Mouse (Mus musculus): ENCODE measurements around the gene 4930535I16Rik.
"Not testable (repeated sequence)": the region's sequence is repeated elsewhere in the genome, so short reads cannot be mapped to it uniquely, and the experiment has no call there.

4930535I16Rik gene

DNA sequence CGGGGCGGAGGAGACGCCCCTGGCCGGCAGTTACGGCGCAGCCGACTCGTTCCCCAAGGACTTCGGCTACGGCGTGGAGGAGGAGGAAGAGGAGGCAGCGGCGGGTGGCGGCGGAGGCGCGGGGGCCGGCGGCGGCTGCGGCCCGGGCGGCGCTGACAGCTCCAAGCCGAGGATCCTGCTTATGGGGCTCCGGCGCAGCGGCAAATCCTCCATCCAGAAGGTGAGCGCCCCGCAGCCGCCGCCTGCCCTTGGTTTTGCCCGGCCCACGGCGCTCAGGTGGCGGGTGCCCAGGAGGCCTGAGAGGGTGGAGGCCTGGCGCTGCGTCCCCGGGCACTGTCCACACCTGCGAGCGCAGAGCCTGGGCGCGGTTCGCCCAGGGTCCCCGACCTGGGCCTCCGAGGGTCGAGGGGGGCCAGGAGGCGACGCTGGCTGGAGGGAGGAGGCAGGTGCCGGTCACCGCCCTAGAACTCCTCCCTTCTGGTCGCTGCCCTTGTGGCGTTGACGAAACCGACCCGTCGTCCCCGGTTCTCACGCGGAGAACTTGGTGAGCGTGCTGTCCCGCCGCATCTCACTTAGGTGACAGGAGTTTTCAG is at the start of gene 4930535I16Rik:
4930535I16Rik (minus strand) TSS at position 475 of the 593 bp plus-strand sequence.
- peak; percentile 17 for DNase-seq (ENCODE audit: low spot score)

DNA sequence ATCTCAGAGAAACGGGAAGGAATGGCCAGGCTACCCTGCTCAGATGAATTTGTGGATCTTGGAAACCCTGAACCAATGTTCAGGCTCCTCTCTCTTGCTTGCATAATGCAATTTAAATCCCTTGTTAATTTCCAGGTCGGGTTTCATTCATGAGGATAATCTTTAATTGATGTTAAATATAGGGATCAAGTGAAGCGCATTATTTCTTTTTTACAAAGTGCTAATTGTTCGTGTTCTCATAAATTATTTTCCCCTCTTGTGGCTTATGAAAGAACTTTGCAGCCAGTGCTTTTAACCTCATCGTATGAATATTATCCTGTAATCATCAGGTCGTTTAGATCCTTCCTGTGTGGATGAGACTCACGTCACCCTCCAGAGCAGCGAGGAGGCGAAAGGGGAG is 44.9 kb upstream of the 4930535I16Rik start:
- DNase-seq (ENCODE audit: low spot score), result no peak

DNA sequence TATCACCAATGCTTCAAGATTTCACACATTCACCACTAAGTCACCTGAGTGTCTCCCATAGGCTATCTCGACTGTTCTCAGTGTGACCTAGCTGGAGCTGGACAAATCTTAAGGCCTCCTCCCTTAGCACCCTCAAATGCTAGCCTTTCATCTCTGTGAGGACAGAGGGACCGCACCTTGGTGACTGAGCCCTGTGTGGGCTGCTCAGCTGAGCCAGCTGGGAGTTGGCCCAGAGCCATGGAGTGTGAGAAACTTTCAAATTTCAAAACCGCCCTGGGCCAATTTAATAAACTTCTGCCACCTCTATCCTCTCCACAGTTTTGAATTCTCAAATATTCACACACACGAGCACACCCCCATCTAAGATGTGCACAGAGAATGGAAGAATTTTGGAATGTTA is 43.1 kb upstream of the 4930535I16Rik start:
- DNase-seq (ENCODE audit: low spot score), result no peak

DNA sequence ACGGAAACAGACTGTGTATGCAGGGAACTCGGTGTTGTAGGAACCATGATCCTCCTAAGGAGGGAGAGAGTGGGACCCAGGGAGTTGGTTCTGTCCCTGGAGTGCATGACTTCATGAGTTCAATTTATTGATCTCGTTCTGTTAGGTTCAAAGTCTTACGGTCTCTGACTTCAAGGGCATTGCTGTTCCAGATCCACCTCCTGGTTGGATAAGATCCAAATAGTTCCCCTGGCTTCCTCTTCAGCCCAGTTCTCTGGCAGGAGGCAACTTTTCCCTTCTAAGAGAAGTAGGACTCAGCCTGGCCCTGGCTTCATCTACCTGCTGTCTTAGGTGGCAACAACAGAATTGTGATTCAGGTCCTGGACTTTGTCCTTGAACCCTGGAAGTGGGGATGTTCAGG is 40.1 kb upstream of the 4930535I16Rik start:
- no peak for DNase-seq (ENCODE audit: low spot score)

DNA sequence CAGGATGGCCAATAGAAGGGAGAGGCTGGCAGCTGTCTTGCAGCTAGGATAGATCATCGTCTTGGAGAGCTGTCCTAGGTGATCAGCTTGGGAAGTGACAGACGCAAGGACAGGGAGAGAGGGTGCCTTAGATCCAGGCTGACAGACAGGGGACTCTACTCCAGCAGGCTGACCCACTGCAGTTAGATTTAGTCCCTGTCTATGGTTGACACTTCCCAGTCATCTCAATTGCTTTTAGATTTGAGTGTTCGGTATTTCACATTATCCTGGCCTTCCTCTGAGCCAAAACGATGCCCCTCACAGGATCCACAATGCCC is 39.6 kb upstream of the 4930535I16Rik start:
- DNase-seq (ENCODE audit: low spot score), result no peak

DNA sequence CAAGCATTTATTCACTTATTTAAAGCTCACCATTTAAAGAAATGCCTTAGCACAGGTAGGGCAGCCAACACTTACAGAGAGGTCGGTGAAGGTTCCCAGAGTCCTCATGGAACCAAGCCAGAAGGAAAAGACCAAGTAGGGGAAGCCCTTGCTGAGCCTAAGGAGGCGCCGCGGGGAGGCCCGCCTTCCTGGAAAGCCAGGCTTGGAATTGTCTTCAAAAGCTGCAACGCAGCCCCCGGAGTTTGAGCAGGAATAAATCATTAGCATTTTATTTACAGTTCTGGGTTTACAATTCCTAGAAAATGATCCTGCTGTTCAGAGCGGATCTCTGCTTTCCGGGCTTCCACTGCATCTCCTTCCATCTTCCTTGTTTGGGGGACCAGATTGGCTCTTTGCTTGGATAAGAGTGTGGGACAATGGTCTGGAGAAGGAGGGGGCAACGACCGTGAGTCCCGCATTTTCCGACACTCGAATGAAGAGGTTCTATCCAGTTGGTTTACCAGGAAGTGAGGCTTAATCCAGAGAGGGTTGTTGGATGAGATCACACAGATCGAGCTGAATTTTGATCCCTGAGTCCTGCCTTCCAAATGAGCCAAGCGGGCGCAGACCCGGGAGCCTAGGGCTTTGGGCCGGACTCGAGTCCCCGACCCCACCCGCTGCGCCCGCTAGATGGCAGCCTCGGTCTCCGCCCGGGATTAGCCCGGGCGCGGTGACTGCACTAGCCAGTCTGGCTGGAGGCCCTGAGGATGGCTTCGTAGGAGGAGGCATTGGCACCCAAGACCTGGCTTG is 39.1 kb upstream of the 4930535I16Rik start:
- peak; percentile 72 for DNase-seq (ENCODE audit: low spot score)

DNA sequence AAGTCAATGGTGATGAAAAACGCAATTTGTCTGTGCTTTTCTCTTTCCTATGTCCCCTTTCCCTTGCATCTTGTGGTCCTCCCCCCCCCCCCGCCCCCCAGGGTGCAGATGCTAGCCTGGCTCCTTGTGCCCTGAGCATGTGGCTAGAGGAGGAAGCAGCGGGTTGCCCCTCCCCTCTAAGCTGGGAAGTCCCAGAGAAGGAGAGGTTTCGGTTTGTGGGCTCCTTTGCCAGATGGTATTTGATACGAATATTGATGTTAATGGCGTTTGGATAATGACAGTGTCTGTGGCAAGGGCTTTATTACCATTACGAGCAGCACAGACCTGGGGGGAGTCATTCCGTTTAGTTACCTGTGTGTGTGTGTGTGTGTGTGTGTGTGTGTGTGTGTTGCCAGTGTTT is 34.2 kb upstream of the 4930535I16Rik start:
- no peak for DNase-seq (ENCODE audit: low spot score)

DNA sequence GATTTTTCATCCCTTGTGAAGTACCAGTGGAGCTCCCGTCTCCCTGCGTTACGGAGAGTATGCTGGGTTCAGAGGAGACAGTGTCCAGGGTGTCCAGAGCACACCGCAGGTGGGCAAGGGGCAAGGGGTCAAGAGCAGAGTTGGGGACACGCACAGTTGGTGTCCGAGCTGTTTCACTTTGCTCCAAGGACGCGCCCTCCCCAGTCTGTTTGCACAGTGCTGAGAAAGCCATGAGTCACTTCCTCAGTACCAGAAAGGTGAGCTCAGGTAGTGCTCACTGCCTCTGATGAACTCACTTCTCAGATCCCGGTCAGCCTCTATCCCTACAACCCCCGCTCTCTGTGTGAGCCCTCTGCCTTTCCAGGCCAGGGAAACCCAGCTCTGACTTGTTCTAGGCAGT is 31.8 kb upstream of the 4930535I16Rik start:
- DNase-seq (ENCODE audit: low spot score), result no peak

DNA sequence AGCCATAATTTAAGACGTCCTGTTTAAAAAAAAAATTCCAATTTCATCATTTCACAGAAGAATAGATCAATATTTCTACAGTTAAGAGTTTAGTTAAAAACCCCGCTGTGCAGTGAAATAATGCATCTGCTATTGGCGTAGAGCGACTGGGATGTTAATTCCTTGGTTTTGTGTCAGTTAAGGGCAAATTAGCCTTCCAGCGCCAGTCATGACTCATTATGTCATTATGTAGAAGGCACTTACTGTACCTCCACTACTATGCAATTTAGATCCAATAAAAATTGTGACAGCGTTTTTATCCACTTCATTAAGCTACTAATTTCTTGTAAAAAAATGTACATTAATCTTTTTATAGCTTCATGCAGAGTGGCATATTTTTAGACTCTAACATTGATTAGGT is 31.1 kb upstream of the 4930535I16Rik start:
- DNase-seq (ENCODE audit: low spot score), result no peak

DNA sequence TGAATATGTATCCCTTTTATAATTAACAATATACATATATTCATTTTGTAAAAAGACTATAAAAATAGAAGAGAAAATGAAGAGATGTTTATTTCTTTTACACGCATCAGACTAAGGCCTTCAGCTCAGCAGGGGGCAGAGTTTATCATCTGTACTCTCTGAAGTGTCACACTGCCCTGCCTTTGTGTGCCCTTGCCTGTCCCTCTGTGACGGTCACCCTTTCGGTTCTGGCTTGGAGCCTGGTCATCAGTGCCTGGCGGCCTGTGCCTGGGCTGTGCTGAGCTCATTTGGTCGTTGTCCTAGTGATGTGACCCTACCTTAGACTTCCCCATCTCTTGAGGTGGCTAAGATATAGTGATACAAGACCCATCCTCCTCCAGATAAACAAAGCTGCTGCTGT is 29.3 kb upstream of the 4930535I16Rik start:
- DNase-seq (ENCODE audit: low spot score), result no peak

DNA sequence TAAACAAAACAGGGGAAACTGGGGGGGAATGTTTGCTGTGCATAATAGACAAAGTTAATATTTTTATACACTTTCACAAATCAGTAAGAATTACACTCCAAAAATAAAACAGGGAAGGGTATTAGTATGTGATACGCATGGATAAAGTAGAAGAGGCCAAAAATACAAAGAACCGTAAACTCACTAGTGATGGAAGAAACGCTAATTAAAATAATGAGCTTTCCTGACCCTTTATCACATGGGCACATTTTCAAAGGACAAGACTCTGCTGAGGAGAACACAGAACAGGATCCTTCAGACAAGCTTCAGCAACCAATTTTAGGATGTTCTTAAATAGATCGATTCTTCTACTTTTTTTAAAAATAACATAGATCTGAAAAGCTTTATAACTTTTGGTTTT is 28.9 kb upstream of the 4930535I16Rik start:
- no peak for DNase-seq (ENCODE audit: low spot score)

DNA sequence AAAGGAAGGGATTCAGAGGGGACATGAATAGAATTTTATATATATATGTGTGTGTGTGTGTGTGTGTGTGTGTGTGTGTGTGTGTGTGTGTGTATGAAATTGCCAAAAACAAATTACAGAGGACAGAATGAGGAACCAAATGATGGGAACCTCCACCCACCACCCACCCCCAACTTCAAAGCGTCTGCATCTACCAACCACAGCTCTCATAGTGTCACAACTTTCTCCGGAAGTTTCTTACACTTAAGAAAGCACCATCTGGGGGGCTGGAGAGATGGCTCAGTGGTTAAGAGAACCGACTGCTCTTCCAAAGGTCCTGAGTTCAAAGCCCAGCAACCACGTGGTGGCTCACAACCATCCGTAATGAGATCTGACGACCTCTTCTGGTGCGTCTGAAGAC is 23.1 kb upstream of the 4930535I16Rik start:
- not testable (repeated sequence) for DNase-seq (ENCODE audit: low spot score)

DNA sequence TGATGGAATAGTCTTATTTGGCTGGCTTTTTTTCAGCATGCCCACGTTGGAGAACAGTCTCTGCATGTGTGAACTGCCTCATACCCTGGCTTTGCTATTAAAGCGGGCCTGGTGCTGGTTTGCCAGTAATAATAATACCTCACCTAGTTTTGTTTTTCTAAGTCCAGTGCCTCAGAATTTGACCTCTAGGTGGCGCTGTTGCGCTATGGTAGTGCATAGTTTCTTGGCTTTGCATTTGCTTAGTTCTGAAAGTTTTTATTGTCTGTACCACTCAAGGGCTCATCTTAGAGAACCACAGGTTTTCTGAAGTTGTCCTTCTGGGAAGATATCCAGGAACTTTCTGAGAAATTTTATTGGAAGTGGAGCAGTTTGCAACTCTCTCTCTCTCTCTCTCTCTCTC is 22.0 kb upstream of the 4930535I16Rik start:
- DNase-seq (ENCODE audit: low spot score), result peak; percentile 79

DNA sequence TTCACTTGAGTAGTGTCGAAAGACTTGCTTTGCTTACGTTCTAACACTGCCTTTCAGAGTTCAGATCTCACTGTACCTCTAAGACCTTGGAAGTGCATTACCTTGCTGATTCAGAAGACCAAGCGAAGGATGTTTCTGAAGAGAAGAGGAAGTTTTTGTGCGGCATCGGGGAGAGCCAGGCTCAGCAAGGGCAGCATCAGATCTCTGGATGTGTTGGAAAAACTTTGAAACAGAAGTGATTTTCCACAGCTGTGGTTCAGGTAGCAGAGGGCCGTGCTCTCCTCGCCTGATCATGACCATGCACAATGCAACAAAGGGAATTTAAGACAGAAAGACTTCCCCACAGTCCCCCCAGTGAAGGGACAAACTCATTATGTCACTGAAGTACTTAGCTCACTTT is 18.2 kb upstream of the 4930535I16Rik start:
- no peak for DNase-seq (ENCODE audit: low spot score)

DNA sequence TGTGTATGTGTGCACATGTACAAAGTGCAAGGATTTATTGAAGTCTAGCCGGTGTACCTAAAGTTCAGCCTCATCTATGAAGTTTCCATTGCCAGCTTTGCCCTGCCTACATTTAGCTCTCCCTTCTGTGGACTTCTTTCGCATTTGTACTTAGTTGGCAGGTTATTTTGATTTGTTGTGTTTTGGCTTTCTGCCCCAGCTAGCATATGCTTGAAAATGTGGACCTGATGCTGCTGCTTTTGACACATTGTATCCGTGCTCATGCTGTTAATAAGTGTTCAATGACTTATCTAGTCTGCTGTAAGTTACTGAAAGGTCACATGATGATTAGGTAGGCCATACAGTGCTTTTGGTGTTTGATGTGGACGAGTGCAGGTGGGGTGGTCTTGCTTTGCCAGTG is 16.5 kb upstream of the 4930535I16Rik start:
- no peak for DNase-seq (ENCODE audit: low spot score)

DNA sequence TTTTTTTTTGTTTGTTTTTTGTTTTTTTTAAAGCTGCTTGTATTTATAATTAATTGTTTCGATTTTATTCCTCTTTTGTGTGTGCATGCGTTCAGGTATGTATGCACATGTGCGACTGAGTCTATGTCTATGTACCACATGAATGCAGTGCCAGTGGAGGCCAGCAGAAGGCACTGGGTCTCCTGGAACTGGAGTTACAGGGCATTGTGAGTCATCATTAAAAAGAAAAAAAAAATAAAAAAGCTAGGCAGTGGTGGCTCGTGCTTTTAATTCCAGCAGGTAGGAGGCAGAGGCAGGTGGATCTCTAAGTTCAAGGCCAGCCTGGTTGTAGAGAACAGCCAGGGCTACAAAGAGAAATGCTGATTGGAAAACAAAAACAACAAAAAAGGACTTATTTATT is 12.2 kb upstream of the 4930535I16Rik start:
- DNase-seq (ENCODE audit: low spot score), result no peak

DNA sequence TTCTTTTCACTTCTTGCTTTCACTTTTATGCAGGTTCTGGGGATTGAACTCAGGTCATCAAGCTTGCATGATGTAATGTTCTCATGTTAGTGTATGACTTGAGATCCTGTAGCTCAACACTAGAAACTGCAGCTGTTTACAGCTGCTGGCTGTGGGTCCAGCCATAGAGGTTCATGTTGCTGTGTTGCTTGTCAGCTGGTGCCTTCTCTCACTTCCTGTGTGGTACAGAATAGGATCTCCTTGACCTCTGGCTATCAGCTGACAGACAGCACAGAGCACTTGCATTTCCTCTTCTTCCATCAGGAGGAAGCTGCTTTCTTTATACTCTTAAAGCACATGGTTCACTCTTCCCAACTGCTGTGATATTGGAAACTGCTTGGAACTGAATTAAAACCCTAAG is 10.1 kb upstream of the 4930535I16Rik start:
- DNase-seq (ENCODE audit: low spot score), result no peak

DNA sequence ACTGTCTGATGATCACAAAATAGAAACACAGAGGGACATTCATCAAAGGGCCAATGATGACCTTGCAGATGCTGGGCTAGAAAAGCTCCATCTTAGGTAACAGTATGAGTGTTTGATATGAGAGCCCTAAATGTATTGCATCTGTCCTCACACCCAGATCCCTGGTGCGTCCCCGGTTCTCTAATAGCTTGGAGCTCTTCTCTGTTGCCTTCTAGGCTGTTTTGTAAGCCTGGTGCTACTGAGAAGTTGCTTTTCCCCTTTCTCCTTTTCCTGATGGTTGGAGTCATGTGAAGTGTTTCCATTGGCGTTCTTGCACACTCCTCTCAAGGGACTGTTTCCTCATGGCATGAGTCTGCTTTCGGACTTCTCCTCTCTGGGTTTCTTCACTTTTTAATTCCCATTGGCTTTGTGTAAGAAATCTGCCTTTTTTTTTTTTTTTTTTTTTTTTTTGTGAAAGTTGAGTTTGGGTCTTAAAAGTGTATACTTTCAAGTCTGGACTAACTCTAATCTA is 3.3 kb upstream of the 4930535I16Rik start:
- DNase-seq (ENCODE audit: low spot score), result no peak

DNA sequence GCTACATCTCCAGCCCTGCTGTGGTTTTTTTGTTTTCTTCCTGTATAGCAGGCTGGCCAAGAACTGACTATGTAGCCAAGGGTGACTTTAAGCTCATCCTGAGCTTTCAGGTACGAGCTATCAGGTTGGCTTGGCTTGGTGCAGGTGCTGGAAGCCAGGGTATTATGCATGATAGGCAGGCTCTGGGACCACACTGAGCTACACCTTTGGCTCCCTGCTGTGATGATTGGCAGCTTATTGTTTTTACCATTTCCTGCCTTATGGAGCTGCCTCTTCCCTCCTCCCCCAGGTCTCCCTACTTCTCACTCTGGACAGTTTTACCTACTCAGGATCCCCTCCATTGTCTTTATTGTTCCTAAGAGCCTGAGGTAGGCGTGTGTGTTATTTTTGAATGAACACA is 1.0 kb upstream of the 4930535I16Rik start:
- DNase-seq (ENCODE audit: low spot score), result no peak

DNA sequence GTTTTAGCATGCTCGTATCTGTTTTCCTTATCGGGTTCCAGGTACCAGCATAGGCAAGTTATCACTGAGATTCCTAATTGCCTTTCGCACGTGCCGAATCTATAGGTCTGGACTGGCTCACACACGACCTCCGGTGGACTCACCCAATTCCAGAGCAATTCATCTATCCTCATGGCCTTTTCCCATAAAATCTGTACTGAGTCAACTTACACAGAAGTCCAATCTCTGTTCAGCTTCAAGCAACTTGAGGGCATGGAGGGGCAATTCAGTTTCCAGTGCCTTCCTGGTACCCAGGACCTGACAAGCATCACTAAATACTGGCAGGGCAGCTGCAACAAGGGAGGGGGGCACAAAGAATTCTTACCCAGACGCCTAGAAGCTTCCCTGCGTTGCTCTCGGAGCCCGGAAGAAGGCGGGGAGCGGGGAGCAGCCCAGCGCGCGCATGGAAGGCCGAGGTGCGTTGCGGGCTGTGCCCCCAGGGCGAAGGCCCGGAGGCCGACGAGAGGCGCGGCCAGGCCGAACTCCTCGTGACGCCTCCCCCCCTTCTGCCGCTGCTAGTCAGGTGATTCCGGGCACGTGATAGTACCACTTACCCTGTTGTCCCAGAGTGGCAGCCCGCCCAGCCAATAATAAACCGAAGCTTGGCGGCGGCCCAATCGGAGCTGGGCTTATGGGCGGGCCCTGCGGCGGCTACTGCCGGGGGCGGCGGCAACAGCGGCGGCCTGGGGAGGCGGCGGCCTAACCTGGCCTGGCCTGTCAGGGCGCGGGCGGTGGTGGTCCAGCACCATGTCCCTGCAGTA is 874 bp downstream of the 4930535I16Rik start, which contains the start of gene Rragc:
Rragc (plus strand) TSS at position 699 of the 800 bp plus-strand sequence.
- peak; percentile 100 for DNase-seq (ENCODE audit: low spot score)

DNA sequence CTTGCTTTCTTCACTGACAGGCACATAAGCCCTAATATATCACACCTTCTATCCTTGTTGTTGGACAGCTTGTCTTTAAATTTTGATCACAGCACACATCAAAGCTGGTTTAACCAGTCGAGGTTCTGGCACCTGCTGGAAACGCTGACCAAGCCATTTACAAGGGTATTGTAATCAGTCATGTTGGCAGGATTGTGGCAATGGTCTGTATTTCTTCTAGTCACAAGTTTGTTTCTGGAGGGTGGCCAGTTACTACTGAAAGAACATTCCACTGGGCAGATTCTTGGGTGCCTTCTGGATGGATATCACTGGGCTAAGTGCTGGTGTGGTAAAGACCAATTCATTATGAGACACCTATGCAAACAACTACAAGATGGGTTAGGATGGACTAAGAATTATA is 5.4 kb downstream of the 4930535I16Rik start:
- no peak for DNase-seq (ENCODE audit: low spot score)

DNA sequence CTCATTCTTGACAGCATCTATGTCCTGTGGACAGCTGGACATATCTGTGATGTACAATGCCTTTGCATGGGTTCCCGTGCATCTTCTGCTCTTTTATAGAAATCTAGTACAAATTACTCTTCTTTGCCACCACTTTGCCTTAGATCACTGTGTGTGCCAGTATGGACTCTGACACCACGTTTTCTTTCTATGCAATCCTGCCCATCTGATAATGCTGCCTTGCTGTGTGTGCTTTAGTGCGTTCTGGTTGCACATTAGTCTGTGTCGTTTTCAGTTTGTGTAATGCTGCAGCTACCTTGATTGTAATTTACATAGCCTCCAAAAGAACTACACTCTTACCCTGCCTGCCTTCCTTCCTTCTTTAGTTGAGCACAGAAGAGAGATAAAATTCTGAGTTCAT is 6.3 kb downstream of the 4930535I16Rik start:
- no peak for DNase-seq (ENCODE audit: low spot score)

DNA sequence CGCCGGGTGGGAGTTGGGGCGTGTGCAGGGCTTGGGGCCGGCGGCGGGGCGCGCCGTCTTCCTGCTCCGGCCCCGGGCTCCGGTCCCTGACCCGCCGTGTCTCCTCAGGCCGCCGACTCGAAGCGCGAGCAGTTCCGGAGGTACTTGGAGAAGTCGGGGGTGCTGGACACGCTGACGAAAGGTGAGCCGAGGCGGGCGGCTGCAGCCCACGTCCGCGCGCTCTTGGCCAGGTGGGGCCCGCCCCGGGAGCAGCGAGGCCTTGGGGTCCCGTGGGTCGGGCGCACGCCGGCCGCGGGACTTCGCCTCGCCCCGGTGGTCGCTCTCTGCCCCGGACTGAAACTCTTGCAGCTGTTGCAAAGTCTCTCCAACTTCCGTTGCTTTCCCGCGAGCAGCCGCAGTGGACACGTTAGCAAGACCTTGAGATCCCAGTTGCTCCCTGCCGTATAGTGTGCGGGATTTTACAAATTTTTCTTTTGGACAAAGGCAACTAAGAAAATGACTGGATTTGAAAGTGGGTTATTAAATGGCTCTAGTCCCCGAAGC is 12.6 kb downstream of the 4930535I16Rik start:
- peak; percentile 35 for DNase-seq (ENCODE audit: low spot score)
